Mouse (Mus musculus) midbrain, embryonic 13.5 days (tissue): Measurements from ENCODE around the gene Erc2. TPM values are rescaled to one million over a fixed set of nuclear protein-coding genes. Genes with fewer than 3 reads are reported as not detected.
A peak's percentile ranks its signal among the peaks of the same experiment; 100 is the strongest.

ENCODE experiments used
- ATAC-seq: fragments of 200-750 bp; cut with Nextera tagmentation; 2 replicates; pipeline ENCODE4 v1.8.0; 2017; ENCODE audit warnings: mild to moderate bottlenecking, moderate TSS enrichment, moderate library complexity
- H3K27ac ChIP-seq: fragments of 300-500 bp; sonication (generic); 2 replicates; pipeline ENCODE4 v1.5.1; 2015; ENCODE audit warnings: inconsistent platforms, mild to moderate bottlenecking, moderate library complexity
- H3K27me3 ChIP-seq: fragments of 300-500 bp; sonication (generic); 2 replicates; pipeline ENCODE4 v1.6.1; 2015; ENCODE audit warnings: mild to moderate bottlenecking, inconsistent platforms
- H3K36me3 ChIP-seq: fragments of 300-500 bp; sonication (generic); 2 replicates; pipeline ENCODE4 v1.6.1; 2015; ENCODE audit warnings: mild to moderate bottlenecking, inconsistent platforms
- H3K4me1 ChIP-seq: fragments of 300-500 bp; sonication (generic); replicated peaks from 2 replicates; pipeline ENCODE4 v1.6.1; 2015; ENCODE audit warnings: inconsistent platforms
- H3K4me2 ChIP-seq: fragments of 300-500 bp; sonication (generic); replicated peaks from 2 replicates; pipeline ENCODE4 v1.6.1; 2015; ENCODE audit warnings: moderate library complexity, mild to moderate bottlenecking, inconsistent platforms
- H3K4me3 ChIP-seq: fragments of 300-500 bp; sonication (generic); replicated peaks from 2 replicates; pipeline ENCODE4 v1.5.1; 2015; ENCODE audit warnings: mild to moderate bottlenecking, inconsistent platforms
- H3K9ac ChIP-seq: fragments of 300-500 bp; sonication (generic); replicated peaks from 2 replicates; pipeline ENCODE4 v1.6.1; 2015; ENCODE audit warnings: mild to moderate bottlenecking, inconsistent platforms
- H3K9me3 ChIP-seq: fragments of 300-500 bp; sonication (generic); 2 replicates; pipeline ENCODE4 v1.6.1; 2016; ENCODE audit warnings: mild to moderate bottlenecking, inconsistent platforms
- WGBS: fragments of 180-500 bp; shearing (Covaris S2); methylation state at CpG from one replicate; pipeline ENCODE4 v1.1.7; 2015; 5-methylcytosine and 5-hydroxymethylcytosine counted together
- polyA plus RNA-seq: library from polyadenylated mRNA; unstranded; fragments of >200 nt; fragmentation: Nextera tagmentation; extraction: Ambion mirVana; gene quantifications from 2 replicates; pipeline ENCODE4 v1.2.1, GENCODE M21; 2015

Erc2 gene
- polyA plus RNA-seq, 1 experiment from 2014 or later, result 79.0 TPM

DNA sequence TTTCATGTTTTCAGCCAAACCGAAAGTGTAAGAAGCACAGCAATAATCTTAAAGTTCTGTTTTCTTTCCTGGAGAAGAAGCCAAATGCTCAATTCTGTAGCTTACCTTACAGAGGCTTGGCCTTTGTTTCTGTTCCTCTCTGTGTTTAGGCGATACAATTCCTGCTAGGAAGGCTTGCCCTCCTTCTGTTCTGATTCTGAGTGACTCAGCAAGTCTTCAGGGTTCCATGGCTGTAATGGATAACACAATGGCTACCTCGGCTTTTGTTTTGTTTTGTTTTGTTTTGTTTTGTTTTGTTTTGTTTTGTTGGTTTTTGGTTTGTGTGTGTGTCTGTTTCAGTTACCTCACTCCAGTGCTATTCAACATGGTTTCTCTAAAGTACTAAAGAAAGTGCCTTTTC, 757.9 kb downstream of the Erc2 start:
- Histone ChIP-seq H3K27ac (no peak overlapping the region), H3K27me3 (peaks cover 84% of the 10 kb centered on the region), H3K9me3 (no peaks in the 10 kb centered on the region), H3K4me1 (peaks cover 27% of the 10 kb centered on the region), H3K4me3 (no peak overlapping the region), H3K9ac (no peak overlapping the region), H3K36me3 (no peaks in the 10 kb centered on the region), H3K4me2 (no peak overlapping the region)
- no peak for ATAC-seq
- WGBS, result 56% methylated on average over 3 of the region's 3 CpGs

DNA sequence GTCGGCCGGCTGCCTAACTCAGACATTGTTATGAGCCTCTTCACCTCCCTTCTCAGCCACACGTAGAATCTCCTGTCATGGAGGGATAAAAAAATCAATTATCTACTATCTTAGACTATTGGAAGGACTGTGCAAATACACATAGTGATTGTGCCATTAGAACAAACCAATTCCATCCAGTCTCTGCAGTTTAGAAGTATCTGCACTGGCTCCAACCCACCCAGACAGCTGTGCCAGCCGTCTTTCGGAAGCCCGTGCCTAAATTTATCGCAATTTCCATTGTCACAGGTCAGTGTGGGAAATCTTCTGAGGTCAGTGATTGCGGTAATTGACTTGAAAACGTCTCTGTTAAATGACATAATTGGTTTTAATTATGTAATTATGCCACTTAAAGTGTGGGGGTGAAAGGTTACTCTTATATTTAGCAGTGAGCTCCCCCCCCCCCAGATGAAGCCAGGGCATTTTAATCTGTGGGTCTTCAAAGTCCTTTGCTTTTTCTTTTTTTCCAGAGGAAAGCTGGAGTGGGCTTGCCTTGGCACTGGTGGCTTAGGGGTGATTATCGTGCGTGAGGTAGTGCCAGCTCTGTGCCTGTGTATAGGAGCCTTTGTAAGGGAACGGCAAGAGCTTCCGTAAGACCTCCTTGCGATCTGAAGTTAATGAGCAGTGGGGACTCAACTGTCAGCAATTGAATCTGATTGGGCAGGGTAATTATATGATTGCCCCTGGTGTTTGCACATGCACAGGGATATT, 759.7 kb downstream of the Erc2 start:
- Histone ChIP-seq H3K36me3 (no peaks in the 10 kb centered on the region), H3K4me3 (no peak overlapping the region), H3K4me2 (no peak overlapping the region), H3K27ac (no peak overlapping the region), H3K27me3 (peaks cover 100% of the 10 kb centered on the region), H3K4me1 (peaks cover 9% of the 10 kb centered on the region; the same call in 1 of the 2 replicates), H3K9me3 (no peaks in the 10 kb centered on the region), H3K9ac (no peak overlapping the region)
- peak; percentile 62; the same call in 1 of the 2 replicates for ATAC-seq
- WGBS, result 60% methylated on average over 14 of the region's 14 CpGs

DNA sequence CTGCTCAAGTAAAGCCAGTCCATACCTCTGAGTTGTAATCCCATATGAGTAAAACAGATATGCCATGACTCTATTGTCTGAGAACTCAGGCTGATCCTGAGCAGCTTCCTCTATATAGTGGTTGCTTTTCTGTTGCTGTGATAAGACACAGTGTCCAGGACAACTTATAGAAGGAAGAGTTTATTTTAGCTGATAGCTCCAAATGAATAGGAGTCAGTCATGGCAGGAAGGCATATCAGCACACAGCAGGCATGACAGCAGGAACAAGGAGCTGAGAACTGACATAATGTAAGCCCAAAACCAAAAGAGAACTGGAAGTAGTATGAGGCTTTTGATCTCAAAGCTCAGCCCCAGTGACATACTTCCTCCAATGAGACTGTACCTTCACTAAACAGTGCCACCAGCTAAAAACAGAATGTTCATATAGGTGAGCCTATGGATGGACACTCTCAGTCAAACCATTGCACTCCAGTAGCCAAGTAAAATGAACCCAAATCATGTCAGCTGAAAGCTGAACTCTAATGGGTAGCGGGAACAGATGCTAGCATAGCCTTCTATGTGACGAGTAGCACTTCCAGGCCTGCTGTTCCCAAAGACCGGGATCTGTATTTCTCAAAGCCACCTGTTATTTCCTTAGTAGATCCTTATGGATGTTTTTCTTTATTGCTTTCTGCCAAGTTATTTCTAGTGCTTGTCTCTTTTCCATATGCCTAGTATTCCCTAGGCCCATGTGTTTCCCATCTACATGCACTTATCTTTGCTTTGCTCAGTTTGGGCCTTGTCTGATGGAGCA, 764.8 kb downstream of the Erc2 start:
- Histone ChIP-seq H3K27ac (no peak overlapping the region), H3K9ac (no peak overlapping the region), H3K4me2 (no peak overlapping the region), H3K4me1 (peaks cover 3% of the 10 kb centered on the region; the same call in 1 of the 2 replicates), H3K4me3 (no peak overlapping the region), H3K9me3 (no peaks in the 10 kb centered on the region), H3K36me3 (no peaks in the 10 kb centered on the region), H3K27me3 (peaks cover 55% of the 10 kb centered on the region)
- ATAC-seq, result no peak
- WGBS, result 97% methylated on average over 3 of the region's 3 CpGs

DNA sequence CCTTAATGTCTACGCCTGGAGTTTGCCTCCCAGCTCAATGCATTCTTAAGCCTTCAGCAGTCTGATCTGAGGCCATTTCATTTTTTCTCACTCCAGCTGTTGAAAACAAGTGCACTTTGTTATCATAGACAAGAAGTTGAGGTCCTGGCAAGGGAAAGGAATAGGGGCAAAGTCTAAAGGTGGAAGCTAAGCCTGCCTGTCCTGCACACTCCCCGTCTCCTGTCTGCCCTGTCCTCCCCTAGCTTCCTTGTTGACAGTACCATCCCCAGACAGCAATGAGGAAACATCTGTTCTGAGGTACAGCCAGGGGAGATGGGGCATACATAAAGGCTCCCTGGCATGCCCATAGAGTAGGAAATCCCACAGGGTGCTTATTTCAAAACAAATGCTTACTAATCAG, 776.7 kb downstream of the Erc2 start:
- no peak overlapping the region for H3K9ac ChIP-seq
- H3K4me1 ChIP-seq, result no peaks in the 10 kb centered on the region
- no peak overlapping the region for H3K4me3 ChIP-seq
- H3K9me3 ChIP-seq, result no peaks in the 10 kb centered on the region
- no peak for ATAC-seq
- 0 out of 2 replicates have a peak, but pooled peaks cover 2% of the 10 kb centered on the region for H3K27me3 ChIP-seq
- WGBS, result 81% methylated on average over 2 of the region's 2 CpGs
- H3K27ac ChIP-seq, result no peak overlapping the region
- H3K4me2 ChIP-seq, result no peak overlapping the region
- no peaks in the 10 kb centered on the region for H3K36me3 ChIP-seq

DNA sequence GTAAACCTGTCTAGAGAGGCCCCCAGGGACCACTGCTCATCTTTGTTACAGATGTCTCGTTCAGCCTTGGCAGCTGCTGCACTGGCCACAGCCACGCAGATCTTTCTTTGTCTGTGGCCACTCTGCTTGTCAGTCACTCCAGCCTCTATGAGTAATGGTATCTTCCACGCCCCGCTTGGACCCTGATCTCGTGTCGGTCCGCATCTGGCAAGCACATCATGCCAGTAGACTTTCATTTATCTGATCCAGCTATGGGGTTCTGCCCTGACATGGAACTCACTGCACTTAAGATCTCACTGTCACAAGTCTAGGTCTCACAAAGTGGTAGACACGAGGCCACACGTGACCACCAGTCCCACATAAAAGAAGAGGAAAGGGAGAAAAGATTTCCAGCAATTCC, 777.7 kb downstream of the Erc2 start:
- H3K9ac ChIP-seq, result no peak overlapping the region
- no peak overlapping the region for H3K27ac ChIP-seq
- no peaks in the 10 kb centered on the region for H3K9me3 ChIP-seq
- 0 out of 2 replicates have a peak, but pooled peaks cover 2% of the 10 kb centered on the region for H3K27me3 ChIP-seq
- no peaks in the 10 kb centered on the region for H3K4me1 ChIP-seq
- no peak for ATAC-seq
- no peak overlapping the region for H3K4me2 ChIP-seq
- no peak overlapping the region for H3K4me3 ChIP-seq
- H3K36me3 ChIP-seq, result no peaks in the 10 kb centered on the region
- 82% methylated on average over 9 of the region's 9 CpGs for WGBS

DNA sequence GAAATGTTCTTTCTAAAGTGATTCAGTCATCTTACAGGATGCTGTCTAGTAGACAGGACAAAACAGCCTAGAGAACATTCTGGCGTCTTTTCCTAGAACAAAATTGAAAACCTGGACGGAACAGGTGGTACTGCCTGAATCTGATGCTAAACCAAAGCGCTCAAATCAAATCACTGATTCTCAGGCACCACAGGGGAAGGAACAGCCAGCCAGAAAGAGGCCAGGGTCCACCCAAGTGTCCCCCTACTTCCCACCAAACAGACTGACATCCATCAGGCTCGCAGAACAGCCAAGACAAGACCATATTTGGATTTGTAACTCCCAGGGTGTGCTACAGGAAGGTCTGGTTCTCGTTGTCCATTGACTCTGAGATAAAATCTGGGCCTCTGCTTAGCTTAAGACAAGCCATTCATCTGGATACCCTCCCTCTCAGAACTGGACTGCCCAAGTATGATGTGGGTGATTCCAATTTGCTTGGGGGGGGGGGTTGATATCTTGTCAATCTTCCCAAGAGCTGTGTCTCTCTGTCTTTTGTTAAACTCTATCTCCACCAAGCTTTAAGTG, 783.1 kb downstream of the Erc2 start:
- no peak overlapping the region for H3K27ac ChIP-seq
- ATAC-seq, result no peak
- no peaks in the 10 kb centered on the region for H3K27me3 ChIP-seq
- H3K9me3 ChIP-seq, result no peaks in the 10 kb centered on the region
- WGBS, result 86% methylated on average over 5 of the region's 5 CpGs
- no peak overlapping the region for H3K4me3 ChIP-seq
- H3K4me1 ChIP-seq, result no peaks in the 10 kb centered on the region
- no peak overlapping the region for H3K4me2 ChIP-seq
- H3K36me3 ChIP-seq, result no peaks in the 10 kb centered on the region
- H3K9ac ChIP-seq, result no peak overlapping the region

DNA sequence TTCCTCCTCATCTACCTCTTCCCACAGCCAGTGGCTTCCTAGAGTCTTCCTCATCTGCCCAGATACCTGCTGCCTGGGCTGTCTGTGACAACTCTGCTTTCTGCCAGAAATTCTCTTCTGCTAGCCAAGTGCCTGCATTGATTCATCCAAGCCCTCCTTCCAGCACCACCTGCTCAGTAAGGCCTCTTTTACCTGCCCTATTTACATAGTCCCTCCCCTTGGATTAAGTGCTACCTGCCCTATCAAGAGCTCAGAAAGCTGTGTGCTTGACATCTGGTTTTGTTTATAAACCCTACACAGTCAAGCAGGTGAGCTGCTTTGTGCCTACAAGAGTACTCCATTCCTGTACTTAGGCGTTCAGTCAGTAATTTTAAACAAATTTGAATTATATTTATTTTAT, 787.2 kb downstream of the Erc2 start:
- Histone ChIP-seq H3K27ac (no peak overlapping the region), H3K4me1 (peaks cover 2% of the 10 kb centered on the region; the same call in 1 of the 2 replicates), H3K27me3 (no peaks in the 10 kb centered on the region), H3K4me2 (no peak overlapping the region), H3K36me3 (no peaks in the 10 kb centered on the region), H3K9me3 (no peaks in the 10 kb centered on the region), H3K9ac (no peak overlapping the region), H3K4me3 (no peak overlapping the region)
- WGBS, result 85% methylated on average over 1 of the region's 1 CpGs
- no peak for ATAC-seq

DNA sequence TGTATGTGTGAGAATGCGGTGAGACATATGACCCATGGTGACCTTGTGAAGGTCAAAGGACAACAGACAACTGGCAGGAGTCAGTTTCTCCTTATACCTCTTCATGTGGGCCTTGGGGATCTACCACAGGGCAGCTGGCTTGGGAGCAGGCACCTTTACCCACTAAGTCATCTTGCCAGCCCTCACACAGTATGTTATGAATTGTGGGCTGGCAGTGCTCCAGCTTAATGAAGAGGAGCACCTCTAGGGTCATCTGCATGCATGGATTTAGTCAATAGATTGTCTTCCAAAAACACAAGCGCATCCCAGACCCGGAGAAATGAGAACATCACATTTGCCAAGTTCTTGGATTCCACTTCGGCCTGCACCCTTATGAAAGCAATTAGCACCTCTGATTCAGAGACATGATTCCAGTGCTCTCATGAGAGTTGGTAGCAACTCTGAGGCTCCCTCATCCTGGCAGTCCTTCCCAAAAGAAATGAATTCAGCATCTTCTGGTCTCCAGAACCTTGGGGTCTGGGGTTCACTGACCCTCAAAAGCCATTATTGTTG, 787.6 kb downstream of the Erc2 start:
- WGBS, result 93% methylated on average over 4 of the region's 4 CpGs
- no peaks in the 10 kb centered on the region for H3K36me3 ChIP-seq
- no peak overlapping the region for H3K27ac ChIP-seq
- H3K4me3 ChIP-seq, result no peak overlapping the region
- ATAC-seq, result no peak
- no peak overlapping the region for H3K4me2 ChIP-seq
- H3K27me3 ChIP-seq, result no peaks in the 10 kb centered on the region
- H3K9me3 ChIP-seq, result no peaks in the 10 kb centered on the region
- H3K9ac ChIP-seq, result no peak overlapping the region
- H3K4me1 ChIP-seq, result peaks cover 2% of the 10 kb centered on the region; the same call in 1 of the 2 replicates

DNA sequence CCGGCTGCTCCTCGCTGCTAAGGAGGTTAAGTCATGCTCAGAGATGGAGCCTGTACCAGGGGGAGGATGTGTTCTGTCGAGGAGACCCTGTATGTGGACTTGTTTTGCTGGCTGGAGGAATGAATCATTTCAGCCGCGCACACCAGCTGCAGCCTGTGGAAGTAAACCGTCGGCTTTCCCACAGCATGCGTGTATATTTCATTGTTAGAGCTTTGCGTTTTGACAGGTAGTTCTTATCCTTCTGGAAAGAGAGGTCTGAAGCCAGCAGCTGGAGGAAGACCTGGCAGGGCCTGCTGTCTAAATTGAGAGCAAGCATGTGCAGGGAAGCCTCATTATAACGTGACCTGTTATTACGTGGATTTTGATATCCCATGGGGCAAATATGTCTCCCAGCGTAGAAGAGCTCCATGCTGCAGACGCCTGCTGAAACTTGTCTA, 788.6 kb downstream of the Erc2 start:
- no peak overlapping the region; the same call in 1 of the 2 replicates for H3K27ac ChIP-seq
- WGBS, result 67% methylated on average over 13 of the region's 13 CpGs
- H3K27me3 ChIP-seq, result no peaks in the 10 kb centered on the region

DNA sequence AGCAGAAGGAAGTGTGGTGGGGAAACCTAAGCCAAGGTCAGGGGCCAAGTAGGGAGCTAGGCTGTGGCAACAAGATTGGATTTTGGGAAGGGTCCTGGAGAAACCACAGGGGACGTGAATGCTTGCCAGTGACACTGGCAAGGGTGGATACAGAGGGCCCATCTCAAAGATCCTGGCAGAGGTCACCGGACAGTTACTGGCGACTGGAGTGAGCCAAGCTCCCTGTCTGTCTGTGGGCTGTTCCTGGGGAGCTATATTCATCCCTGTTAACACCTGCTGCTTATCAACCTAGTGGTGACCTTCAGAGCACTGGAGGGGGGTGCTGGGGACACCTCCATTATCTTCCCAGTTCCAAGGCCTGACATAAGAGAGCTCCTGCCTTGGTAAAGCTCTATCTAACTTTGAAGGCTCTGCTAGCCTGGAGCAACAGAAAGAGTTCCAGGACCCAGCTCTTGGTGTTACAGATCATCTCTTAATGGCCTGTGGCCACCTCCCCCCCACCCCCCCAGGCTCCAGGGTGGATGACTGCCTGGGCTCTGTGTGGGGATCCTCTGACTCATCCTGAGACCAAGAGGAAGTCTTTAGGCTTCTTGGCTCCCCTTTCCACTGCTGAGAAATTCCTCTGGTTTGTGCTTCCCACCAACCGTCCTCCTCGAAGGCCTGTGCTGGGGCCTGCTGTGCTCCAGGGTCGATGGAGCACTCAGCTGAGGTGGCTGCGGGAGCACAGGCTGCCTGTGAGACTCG, 790.2 kb downstream of the Erc2 start:
- Histone ChIP-seq H3K36me3 (no peaks in the 10 kb centered on the region), H3K9ac (no peak overlapping the region), H3K27me3 (no peaks in the 10 kb centered on the region), H3K9me3 (no peaks in the 10 kb centered on the region), H3K4me1 (peaks cover 7% of the 10 kb centered on the region), H3K4me2 (no peak overlapping the region), H3K27ac (no peak overlapping the region), H3K4me3 (no peak overlapping the region)
- ATAC-seq, result no peak
- 67% methylated on average over 8 of the region's 8 CpGs for WGBS

More for the DNA sequence above, 788.6 kb downstream of the Erc2 start:
- peaks cover 2% of the 10 kb centered on the region; the same call in 1 of the 2 replicates for H3K4me1 ChIP-seq
- no peak overlapping the region for H3K4me3 ChIP-seq
- H3K36me3 ChIP-seq, result no peaks in the 10 kb centered on the region
- ATAC-seq, result no peak
- H3K4me2 ChIP-seq, result no peak overlapping the region
- no peaks in the 10 kb centered on the region for H3K9me3 ChIP-seq
- no peak overlapping the region for H3K9ac ChIP-seq

DNA sequence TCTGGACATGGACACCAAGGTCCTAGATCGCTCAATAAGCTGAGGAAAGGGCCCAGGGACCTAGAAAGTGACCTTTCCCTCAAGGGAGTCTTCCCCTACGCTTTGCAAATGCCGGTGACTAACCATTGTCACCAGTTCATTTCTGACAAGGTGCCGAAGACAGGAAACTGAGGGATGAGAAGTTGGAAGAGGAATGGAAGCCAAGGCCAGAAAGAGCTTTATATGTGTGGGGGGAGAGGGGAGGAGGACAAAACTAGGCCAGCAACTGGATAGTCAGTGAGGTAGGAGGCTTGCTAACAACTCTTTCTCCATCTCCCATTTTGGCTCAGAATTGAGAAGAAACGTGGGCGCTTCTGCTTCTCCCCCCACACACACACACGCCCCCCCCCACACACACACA, 791.3 kb downstream of the Erc2 start:
- no peak overlapping the region for H3K4me2 ChIP-seq
- 84% methylated on average over 7 of the region's 7 CpGs for WGBS
- H3K27me3 ChIP-seq, result no peaks in the 10 kb centered on the region
- no peaks in the 10 kb centered on the region for H3K9me3 ChIP-seq
- no peak for ATAC-seq
- no peak overlapping the region for H3K27ac ChIP-seq
- no peak overlapping the region for H3K9ac ChIP-seq
- H3K4me3 ChIP-seq, result no peak overlapping the region
- peaks cover 7% of the 10 kb centered on the region for H3K4me1 ChIP-seq
- no peaks in the 10 kb centered on the region for H3K36me3 ChIP-seq
